Mouse (Mus musculus) ES-E14 (cell line): ENCODE measurements at regions not wholly inside any gene's neighbourhood (a gene's known extent, or its start where the extent isn't known, plus 50 kb on each side); places are given as distances from the start of the nearest gene placed in this dataset.

Experiments used
- HCFC1 ChIP-seq: IDR thresholded peaks from 2 replicates; pipeline ENCODE4 v1.6.1; 2012; ENCODE audit warnings: low read length, inconsistent platforms, borderline replicate concordance; ENCODE audit not compliant: insufficient read depth
- MAFK ChIP-seq: IDR thresholded peaks from 2 replicates; pipeline ENCODE4 v1.6.1; 2014; ENCODE audit warnings: mild to moderate bottlenecking, low read depth, low read length, inconsistent platforms; ENCODE audit not compliant: insufficient read depth
- ZC3H11A ChIP-seq: IDR thresholded peaks from 2 replicates; pipeline ENCODE4 v1.6.1; 2012; ENCODE audit warnings: low read depth, mild to moderate bottlenecking, inconsistent platforms, low read length, borderline replicate concordance

DNA sequence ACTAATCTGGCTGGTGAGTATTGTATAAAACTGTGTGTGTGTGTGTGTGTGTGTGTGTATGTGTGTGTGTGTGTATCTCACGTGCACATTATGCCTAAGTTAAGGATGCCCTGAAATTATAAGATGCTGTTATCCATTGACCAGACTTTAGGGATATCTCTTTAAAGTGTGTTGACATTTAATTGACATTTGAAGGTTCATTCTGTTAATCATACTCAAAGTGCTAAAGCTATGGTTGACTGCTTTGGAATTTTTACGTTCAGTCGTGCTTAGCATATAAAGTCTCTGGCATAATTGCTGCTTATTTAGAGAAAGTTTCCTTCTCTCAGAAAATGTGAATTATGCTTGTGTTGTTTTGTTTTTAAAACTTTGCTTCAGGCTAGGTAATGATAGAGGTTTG is 135.9 kb downstream of the Ogfrl1 start:
- no peak for TF ChIP-seq ZC3H11A
- TF ChIP-seq MAFK = no peak
- TF ChIP-seq HCFC1 = no peak
